Mouse (Mus musculus) erythroblast, adult 5-6 weeks (primary cell): ENCODE data around the gene Anapc10. TPM values are rescaled to one million over a fixed set of nuclear protein-coding genes. Genes with fewer than 3 reads are reported as not detected.
"Not testable (repeated sequence)": the region's sequence is repeated elsewhere in the genome, so short reads cannot be mapped to it uniquely, and the experiment has no call there.

Source experiments
- ATAC-seq: replicated peaks from 2 replicates; pipeline ENCODE4 v1.8.0; 2016; ENCODE audit warnings: moderate number of reproducible peaks, mild to moderate bottlenecking, moderate TSS enrichment, inconsistent platforms; ENCODE audit not compliant: poor library complexity, low FRiP score, severe bottlenecking
- total RNA-seq, 2 experiments: library from RNA; stranded (forward) in 1 of 2; stranded (reverse) in 1 of 2; fragments of 150-400 nt in 1 of 2; fragments of 200-764, 138-1000 nt in 1 of 2; gene quantifications; 2 replicates each; pipeline versions ENCODE4 v1.2.3 to v1.2.4; 2015 to 2017; ENCODE audit warnings: low replicate concordance in 2 of 2

The Anapc10 gene
- 6.0 and 6.3 TPM in 2 replicates for total RNA-seq (2015; ENCODE audit: low replicate concordance)
- total RNA-seq (2017; ENCODE audit: low replicate concordance) = 2.3 and 2.5 TPM in 2 replicates

DNA sequence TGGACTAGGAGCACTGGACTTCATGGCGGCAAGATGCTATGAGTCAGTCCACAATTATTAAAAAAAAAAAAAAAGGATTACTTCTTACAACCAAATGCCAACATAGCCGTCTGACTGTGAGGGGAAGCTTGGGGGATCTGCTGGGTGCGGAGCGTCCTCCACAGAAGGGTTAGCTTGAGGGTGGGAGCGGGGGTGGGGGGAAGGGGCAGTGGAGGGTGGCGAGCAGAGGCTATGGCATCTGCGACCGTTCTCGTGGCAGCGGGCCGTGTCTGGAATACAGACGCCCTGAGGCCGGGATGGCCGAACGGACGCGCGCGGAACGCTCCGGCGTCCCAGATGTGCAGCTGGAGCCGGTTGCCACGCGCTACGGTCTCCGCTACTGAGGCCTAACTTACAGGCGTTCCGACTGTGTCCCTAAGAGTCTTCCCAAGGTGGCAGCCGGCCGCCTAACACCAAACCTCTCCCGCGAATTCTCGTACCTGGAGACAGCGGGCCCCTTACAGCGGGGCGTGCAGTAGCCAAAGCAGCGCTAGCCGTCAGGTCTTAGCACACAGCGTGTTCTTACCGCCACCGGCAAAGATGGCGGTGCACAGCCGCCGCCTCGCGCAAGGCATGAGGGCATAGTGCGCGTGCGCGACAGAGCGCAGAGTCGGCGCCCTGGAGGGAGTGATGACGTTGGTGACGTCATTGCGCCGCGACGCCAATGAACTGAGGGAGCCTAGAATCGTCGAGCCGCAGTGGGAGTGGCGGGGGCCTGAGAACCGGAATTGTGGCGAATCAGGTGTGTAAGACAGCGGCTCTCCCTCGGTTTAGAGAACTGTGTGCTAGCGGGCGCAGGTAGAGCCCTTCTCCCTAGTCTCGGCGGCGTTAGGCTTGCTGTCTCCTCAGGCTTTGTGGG is at the start of gene Anapc10, which contains the start of gene Abce1:
Gene Anapc10 (plus strand): TSS at position 757 of the 898 bp plus-strand sequence.
Gene Abce1 (minus strand): TSS at position 677 of the 898 bp plus-strand sequence.
- ATAC-seq = peak; percentile 98

DNA sequence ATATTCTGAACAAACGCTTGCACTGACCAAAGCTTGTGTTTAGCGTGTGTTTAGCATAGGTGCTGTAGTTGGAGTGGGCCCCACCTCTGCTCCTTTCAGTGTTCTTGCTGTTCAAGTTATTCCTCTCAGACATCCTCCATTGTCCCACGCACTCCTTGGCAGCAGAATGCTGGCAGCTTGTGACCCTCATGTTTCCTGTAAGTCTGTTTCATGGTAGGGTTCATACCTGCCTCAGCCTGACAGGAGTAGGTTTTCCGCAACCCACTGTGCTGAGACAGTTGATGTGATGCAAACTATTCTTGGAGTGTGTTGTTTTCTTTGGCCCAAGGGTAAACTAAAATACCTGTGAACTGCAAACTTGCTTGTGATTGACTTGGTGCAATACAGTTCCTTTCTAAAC is 35.2 kb upstream of the Anapc10 start:
- ATAC-seq = no peak

DNA sequence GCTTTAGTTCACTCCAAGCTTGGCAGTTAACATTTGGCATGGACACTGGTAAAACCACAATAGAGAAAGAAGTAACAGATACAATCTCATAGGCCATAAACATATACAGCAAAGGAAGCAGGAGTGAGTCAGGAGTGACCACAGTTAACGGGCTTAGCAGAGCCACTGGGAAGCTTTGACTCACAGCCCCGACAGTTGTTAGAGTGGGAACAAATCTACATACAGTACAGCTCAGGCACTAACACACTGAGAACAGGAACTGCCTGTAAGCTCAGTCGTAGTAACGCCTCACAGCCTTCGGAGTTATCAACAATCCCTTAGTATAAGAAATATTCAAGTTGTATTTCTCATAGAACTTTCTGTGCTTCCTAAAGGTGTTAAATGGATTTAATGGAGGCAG is 32.6 kb upstream of the Anapc10 start:
- no peak for ATAC-seq

DNA sequence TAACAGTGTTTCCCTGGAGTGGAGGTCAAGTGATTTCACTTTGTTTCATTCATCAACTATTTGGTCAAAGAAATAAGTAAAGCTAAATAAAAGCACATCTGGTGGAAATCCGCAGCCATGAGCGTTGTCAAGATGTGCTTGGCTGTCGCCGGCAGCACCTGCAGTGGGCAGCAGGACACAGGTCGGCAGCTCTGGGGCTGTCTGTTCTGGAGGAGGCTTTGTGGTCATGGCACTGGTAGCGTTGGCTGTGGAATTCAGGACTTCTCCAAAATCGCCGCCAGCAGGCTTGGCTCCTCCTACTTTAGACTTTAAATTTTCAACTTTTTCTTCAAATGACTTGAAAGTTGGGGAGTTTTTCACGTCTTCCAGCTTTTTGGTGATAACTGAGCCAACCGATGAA is 31.5 kb upstream of the Anapc10 start:
- ATAC-seq = peak; percentile 71; the same call in 1 of the 2 replicates

DNA sequence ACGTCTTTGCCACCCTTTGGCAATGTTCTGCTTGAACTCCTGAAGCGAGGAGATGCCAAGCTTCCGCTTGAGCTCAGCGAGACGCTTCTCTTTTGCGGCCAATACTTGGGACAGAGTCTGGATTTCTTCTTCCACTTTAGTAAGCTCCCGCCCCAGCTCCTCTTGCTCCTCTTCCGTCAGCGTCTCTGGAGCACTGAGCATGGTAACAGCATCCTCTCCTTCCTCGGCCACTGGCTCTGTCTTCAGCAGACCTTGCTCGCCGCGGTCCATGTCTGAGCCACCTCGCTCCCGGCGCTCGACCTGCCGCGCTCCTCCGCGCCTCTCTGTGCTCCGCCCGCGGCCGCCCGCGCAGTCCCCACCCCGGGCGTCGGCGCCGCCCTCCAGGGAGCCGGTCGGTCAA is 31.1 kb upstream of the Anapc10 start:
- ATAC-seq = peak; percentile 86

DNA sequence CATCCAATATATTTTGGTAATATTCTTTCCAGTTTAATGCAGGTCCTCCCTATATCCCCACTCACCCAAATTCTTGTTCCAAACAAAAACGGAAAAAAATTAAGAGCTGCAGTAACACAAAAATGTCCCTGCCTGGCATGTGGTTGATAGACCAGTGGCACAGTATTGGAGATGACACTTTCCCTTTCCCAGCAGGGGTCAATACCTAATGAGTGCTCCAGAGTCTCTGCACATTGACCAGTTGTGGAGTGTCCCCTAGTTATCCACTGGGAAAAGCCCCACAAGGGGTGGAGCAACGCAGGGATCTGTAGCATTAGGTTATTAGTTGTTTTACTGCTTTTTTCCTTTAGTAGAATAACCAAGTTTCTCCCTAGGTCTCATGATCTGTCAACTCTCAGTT is 30.7 kb upstream of the Anapc10 start:
- ATAC-seq = no peak

DNA sequence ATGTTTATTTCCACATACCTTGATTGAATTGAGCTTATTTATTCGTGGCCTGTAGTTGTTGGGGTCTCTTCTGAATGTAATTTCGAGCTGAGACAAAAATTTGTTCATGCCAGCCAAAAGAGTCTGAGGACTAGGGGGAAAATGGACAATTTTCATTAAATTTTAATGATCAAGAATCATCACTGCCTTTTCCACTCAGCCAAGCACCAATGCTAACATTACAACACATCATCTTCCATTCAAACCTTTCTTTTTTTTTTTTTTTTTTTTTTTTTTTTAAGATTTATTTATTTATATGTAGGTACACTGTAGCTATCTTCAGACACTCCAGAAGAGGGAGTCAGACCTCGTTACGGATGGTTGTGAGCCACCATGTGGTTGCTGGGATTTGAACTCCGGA is 25.7 kb upstream of the Anapc10 start:
- not testable (repeated sequence) for ATAC-seq

DNA sequence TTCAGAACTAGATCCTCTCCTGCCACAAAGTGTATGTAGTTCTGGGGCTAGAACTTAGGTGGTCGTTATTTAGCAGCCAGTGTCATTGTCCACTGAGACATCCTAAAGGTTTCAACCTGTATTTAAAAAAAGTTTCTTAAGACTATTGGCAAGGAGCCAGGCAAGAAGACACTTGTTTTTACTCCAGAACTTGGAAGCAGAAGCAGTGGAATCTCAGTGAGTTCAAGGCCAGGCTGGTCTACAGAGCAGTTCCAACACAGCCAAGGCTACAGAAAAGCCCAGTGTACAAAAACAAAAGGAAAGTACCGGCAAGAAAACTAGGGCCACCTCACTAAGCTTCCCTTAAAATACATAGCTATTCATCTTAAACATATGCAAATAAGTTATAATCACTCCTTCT is 19.1 kb upstream of the Anapc10 start:
- no peak for ATAC-seq

DNA sequence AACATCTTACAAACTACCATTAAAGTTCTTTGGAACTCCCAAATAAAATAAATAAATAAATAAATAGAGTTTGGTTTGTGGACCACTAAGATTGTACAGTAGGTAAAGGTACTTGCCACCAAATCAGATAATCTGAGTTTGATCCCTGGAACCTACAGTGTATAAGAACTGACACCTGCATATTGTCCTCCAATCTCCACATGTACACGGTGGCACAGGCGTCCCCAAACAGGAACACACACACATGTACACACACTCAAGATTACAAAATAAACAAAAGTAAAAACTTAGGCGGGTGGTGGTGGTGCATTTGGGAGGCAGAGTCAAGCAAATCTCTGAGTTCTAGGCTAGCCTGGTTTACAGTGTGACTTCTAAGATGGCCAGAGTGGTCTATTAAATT is 4.9 kb upstream of the Anapc10 start:
- ATAC-seq = no peak

DNA sequence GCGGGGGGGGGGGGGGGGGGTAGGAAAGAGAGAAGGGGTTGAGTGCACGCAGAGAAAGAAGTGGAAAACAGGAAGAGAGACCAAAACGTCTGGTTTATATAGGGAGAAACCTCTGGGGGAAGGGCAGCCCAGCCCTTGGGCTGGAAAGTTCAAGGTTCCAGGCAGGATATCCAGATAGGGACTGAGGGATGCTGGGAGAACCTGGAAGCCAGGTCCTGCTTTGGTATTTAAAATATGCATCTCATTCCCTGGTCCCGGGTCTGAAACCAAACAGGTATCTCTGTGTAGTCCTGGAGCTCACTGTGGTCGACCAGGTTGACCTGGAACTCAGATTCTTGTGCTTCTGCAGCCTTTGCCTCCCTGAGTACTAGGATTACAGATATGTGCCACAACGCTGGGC is 1.1 kb downstream of the Anapc10 start:
- no peak for ATAC-seq

DNA sequence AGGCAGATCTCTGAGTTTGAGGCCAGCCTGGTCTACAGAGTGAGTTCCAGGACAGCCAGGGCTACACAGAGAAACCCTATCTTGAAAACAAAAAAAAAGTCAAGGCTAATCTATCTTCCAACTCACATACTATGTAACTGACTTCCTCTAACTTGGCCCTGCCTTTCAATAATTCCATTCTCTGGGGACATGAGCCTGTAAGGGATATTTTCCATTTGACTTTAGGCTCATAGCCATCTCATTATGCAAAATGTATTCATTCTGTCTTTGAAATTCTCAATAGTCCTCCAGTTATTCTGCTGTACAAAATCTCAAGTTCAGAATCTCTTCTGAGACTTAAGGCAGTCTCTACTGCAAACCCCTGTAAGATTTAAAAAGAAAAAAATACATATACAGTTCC is 9.9 kb downstream of the Anapc10 start:
- no peak for ATAC-seq

DNA sequence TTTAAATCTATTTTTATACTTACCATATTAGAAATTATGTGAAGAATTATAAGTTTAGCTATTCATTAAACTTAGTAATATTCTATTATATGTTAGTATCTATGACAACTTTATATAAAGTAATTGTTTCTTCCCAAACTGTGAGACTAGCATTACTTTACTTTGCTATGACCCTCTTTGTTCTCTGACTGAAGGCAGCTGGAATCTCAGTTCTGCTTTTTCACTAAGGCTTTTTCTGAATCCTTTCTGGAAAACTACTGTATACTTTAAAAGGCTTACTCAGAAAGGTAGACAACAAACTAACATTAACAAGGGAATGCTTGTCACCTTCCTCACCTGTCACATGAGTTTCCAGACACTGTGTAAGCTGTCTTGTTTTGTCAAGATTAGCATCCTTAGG is 11.7 kb downstream of the Anapc10 start:
- no peak for ATAC-seq

DNA sequence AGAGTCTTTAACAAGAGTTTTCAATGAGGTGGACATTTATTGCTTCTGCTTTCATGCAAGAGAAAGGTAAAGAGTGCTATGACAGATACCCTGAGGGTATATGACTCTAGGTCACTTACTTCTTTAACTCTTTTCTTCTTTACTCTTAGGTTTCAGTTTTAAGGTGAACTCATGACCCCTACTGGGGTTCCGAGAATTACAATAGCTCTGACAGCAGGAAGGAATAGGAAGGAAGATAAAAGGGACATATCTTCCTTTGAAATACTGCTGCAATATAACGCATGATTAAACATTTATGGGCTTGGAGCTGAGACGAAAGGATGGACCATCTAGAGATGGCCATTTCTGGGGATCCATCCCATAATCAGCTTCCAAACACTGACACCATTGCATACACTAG is 13.0 kb downstream of the Anapc10 start:
- no peak for ATAC-seq

DNA sequence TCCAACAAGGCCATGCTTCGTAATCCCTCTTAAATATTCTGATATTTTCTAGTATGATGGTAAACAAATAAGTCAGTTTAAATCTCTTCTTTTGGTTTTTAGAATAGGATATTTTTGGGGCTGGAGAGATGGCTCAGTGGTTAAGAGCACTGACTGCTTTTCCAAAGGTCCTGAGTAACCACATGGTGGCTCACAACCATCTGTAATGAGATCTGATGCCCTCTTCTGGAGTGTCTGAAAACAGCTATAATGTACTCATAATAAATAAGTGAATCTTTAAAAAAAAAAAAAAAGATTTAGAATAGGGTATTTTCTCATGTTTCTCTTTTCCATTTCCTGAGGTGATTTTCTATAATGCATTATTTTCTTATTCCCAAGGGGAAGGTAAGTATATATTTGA is 16.3 kb downstream of the Anapc10 start:
- no peak for ATAC-seq

DNA sequence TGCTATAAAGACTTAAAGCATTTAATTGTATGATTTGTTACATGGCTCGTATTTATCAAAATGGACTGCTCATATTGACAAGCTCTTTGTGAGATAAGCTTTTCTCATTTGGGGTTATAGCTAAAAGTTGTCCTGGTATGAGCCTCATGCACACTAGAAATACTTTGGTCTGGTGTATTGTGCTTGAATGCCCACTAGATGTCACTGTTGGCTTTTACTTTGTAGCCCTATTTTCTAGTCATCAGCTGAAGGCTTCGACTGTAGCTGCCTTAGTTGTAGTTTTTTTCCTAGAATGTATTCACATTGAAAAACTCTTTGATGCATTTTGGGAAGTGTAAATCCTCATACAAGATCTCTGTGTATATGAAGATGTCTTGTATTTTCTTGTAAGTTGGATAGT is 22.7 kb downstream of the Anapc10 start:
- peak; percentile 90 for ATAC-seq

DNA sequence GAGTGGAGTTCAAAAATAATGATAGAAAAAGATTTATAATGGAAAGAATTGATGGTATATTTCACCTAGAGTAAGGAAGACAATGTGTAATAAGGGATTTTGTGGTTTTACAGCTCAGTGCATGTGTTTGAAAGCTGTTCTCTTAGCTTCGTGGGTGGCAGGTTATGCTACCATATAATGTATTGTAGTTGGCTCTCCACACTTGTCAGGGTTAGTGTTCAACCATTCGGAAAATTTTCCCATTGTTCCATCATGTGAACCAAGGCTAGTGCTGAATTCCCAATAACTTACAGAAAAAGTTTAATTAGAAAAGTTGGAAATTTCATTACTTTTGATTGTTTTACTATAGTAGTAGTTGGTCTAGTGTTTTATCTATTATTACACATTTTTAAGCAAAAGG is 36.6 kb downstream of the Anapc10 start:
- no peak for ATAC-seq

DNA sequence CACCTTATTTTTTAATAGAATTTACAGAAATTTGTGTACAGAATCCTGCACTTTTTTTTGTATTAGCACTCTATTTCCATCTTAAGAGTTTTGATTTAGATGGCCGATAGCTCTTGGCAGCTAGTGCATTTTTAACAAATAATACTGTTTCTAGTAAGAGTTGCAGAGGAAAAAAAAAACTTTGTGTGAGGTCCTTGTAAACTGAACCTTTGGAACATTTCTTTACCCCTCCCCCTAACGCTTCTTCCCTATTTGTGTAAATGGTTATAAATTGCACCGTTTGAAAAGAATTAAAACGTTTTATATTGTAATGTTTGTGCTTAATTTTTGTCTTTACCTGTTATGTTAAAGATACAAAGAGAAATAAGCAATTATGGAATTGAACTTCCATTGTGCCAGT is 37.0 kb downstream of the Anapc10 start:
- no peak for ATAC-seq

DNA sequence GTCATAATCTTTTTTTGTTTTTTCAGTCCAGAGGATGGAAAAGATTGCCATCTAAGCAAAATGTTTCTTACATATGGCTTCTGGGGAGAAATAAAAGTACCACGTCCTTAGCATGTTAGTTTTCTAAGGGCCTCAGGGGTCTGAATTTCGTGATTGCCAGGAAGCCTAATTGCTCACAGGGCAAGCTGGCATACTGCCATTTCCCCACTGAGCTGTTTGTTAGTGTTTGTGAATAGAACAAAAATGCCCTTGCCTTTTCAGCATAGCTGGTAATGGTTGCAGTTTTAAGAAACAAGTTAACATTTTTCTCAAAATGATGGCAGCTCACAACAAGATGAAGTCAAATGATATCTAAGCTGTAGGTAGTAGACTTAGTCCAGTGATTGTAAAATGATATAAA is 38.7 kb downstream of the Anapc10 start:
- no peak for ATAC-seq

DNA sequence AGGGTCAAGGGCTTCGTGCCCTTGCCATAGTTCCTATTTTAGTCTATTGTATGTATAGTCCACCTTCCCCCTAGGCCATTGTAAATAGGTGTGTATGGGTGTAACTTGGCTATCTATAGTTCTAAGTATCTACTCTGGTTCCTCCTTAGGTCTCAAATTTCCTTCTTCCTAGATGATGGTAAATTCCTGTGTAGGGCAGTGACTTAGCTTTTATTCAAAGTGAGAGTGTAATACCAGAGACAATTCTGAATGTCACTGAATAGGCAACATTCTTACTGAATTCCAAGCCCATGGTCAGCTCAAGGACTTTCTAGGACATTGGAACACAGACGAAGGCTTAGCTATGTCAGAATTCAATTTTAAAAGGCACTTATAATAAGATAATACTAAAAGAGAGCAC is 83.3 kb downstream of the Anapc10 start:
- ATAC-seq = not testable (repeated sequence)

DNA sequence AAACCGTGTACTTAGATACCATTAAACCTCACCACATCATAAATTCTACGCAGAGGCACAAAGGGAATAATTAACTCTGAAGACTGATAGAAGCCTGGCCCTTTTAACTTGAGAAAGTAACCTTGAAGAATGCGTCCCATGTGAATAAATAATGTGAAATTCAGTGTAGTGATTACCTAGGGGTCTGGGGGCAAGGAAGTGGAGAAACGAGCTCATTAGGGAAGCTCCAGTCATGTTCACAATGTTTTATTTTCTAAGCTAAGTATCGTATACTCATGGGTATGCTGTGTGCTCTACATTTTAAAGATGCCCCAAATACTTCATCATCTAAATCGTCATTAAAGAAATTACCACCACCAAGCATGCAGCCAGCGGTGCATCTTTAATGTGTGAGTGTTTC is 85.1 kb downstream of the Anapc10 start:
- no peak for ATAC-seq

DNA sequence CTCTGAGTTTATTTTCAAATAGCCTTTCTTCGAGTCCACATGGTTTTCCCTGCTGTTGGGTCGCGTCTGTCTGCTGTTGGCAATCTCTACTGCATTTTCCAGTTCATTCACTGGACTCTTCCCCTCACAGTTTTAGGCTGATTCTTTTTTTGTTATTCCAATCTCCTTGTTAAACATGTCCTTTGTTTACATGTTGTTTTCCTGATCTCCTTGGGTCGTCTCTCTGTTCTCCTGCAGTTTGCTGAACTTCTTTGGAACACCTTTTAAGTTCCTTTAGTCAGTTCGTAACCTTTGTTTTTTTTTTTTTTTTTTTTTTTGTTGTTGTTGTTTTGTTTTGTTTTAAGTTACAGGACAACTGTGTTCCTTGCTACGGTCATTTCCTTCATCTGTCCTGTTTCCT is 92.9 kb downstream of the Anapc10 start:
- no peak for ATAC-seq

DNA sequence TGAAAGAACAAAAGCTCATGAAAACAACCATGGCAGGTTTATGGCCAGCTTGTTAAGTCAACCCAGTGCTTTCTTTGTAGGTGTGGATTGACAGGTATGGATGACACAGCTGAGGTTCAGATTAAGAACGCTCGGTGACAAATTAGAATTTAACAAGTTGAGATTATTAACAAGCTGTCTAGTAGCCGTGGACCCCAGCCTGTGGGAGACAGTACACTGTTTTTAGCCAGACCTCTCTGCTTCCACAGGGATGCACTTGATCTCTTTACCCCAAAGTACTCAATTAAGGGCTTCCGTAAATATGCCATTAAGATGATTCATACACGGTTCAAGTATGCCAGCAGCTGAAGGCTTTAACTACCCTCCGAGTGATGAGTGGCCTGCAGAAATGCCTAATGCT is 95.4 kb downstream of the Anapc10 start:
- ATAC-seq = no peak
